Mouse (Mus musculus) left cerebral cortex, postnatal 14 days (tissue): ENCODE data around the gene Olfr1121. TPM values are rescaled to one million over a fixed set of nuclear protein-coding genes. Genes with fewer than 3 reads are reported as not detected.
"Not testable (repeated sequence)": the region's sequence is repeated elsewhere in the genome, so short reads cannot be mapped to it uniquely, and the experiment has no call there.

Source experiments
- DNase-seq, 2 experiments: peaks; one replicate each; pipeline ENCODE4 v3.0.0; 2021 to 2022; ENCODE audit warnings: low spot score in 2 of 2, mixed read lengths in 1 of 2
- intact Hi-C: fragments of 180-260 bp; cut with DNase I; formaldehyde crosslinking; loops from one replicate; pipeline ENCODE4 v1.15.1; 2025
- long read RNA-seq, 2 experiments: library from polyadenylated mRNA; stranded (forward); transcript quantifications; one replicate each; pipeline ENCODE4 v2.0.0; 2021
- total RNA-seq, 2 experiments: library from RNA; stranded (reverse); gene quantifications; 2 replicates each; pipeline ENCODE4 v1.2.3; 2021

Olfr1121 gene
- not detected for total RNA-seq
- long read RNA-seq, experiment 1 = 0 reads
- long read RNA-seq, experiment 2 = 0 reads

DNA sequence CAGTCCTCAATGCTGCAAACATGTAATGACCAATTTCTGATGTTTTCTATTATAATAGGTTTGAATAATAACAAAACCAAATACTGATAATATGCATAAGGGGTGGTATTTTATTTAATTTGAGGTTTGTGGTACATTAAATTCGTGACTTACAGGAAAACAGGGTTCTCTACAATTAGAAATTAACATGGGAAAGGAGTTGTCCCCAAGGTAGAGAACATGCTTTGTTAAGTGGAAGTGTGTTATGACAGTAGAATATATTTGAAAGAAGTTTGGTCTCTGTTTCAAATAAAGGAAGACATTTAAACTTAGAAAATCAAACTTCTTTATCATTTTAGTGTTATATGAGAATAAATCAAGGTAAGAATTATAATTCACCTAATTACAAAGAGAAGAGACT, at the start of gene Olfr1121:
Gene Olfr1121 (plus strand): TSS at position 301 of the 400 bp plus-strand sequence.
- intact Hi-C loops = no loop called here
- DNase-seq = no peak

- no peak for DNase-seq
- intact Hi-C loops = no loop called here
These were observed 15.2 kb upstream of the Olfr1121 start, which contains the start of gene Olfr1120 for GRCm38 (mm10) chr2:87354515-87354914. TSS of gene Olfr1120 (plus strand) at chr2:87354815.

GRCm38 (mm10) chr2:87360121-87360520, 9.6 kb upstream of the Olfr1121 start:
- DNase-seq, intact Hi-C loops: not testable (repeated sequence)

DNA sequence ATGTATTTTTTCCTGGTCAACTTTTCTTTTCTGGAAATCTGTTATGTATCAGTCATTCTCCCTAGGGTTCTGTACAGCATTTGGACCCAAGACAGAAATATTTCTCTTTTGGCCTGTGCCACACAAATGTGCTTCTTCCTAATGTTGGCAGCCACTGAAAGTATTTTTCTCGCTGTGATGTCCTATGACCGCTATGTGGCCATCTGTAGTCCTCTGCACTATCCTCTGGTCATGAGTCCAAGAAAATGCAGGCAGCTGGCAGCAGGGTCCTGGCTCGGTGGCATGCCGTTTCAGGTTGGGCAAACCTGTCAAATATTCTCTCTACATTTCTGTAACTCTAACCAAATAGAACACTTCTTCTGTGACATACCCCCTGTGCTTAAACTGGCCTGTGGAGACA, 2.0 kb downstream of the Olfr1121 start:
- no peak for DNase-seq
- intact Hi-C loops = no loop called here

GRCm38 (mm10) chr2:87383935-87384334, 14.2 kb downstream of the Olfr1121 start:
- intact Hi-C loops = no loop called here
- DNase-seq = no peak

- no peak for DNase-seq
- intact Hi-C loops = no loop called here
These were observed 15.9 kb downstream of the Olfr1121 start, which contains the start of gene Olfr1122 for GRCm38 (mm10) chr2:87385549-87385948. TSS of gene Olfr1122 (plus strand) at chr2:87385849.

GRCm38 (mm10) chr2:87393605-87394004, 23.9 kb downstream of the Olfr1121 start:
- DNase-seq, intact Hi-C loops: not testable (repeated sequence)

DNA sequence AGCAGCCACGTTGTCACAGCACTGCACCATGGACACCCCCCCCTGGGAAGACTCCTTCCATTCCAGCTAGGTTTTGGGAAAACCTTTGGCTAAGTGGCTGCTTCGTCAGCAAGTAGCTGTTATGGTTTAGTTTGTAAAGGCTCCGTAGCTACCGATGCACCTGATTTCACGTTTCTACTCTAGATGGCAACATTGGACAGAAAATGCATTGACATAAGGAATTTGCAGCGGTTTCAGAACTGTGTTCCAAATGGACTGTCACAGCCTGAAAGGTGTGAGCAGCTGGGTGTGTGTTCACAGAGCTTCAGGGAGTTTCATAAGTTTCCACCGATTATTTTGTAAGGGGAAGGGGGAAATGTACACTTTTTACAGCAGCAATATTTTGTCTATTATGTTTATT, 25.0 kb downstream of the Olfr1121 start:
- DNase-seq = peak; percentile 6 to 15
- intact Hi-C loops = not testable (repeated sequence)

DNA sequence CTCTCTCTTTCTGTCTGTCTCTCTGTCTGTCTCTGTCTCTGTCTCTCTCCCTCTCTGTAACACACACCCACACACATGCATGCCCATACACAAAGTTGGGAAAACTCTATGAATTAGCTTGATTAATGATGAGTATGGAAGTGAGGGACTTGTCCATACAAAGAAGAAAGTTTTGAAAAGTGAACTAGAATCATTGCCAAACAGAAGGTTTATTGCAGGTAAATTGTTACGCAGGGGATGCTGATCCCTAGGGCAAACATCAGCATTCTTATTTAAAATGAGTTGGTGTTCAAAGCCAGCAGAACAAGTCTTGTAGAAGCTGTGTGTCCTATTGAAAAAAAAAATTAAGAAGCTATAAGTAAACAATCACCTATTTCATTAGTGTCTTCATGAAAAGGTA, 46.6 kb downstream of the Olfr1121 start, which contains the start of gene Olfr1123:
Gene Olfr1123 (plus strand): TSS at position 301 of the 400 bp plus-strand sequence.
- intact Hi-C loops = no loop called here
- DNase-seq = no peak

Other genes with a start within 250 kb of the Olfr1121 start
- not detected for gene Olfr1110, start 229.6 kb upstream of the Olfr1121 start, total RNA-seq
- gene Olfr1111, start 217.3 kb upstream of the Olfr1121 start, total RNA-seq = not detected
- gene Olfr1112, start 182.1 kb upstream of the Olfr1121 start, total RNA-seq = not detected
- gene Olfr1113, start 160.9 kb upstream of the Olfr1121 start, total RNA-seq = not detected
- not detected for gene Olfr1115, start 121.9 kb upstream of the Olfr1121 start, total RNA-seq
- gene Olfr1116, start 102.4 kb upstream of the Olfr1121 start, total RNA-seq = not detected
- not detected for gene Olfr1118, start 62.3 kb upstream of the Olfr1121 start, total RNA-seq
- gene Olfr1120, start 15.1 kb upstream of the Olfr1121 start, total RNA-seq = not detected
- gene Olfr1122, start 16.0 kb downstream of the Olfr1121 start, total RNA-seq = under 1 TPM in 1 of 2 experiments, not detected in 1; 0.07 TPM
- gene Olfr1123, start 46.7 kb downstream of the Olfr1121 start, total RNA-seq = not detected
- gene Olfr1124, start 60.4 kb downstream of the Olfr1121 start, total RNA-seq = not detected
- gene Olfr1126, start 84.1 kb downstream of the Olfr1121 start, total RNA-seq = not detected
- gene Pramel7, start 127.2 kb downstream of the Olfr1121 start, total RNA-seq = not detected
- gene Pramel6, start 136.7 kb downstream of the Olfr1121 start, total RNA-seq = not detected
- not detected for gene Olfr153, start 161.9 kb downstream of the Olfr1121 start, total RNA-seq
- not detected for gene Olfr1128, start 175.6 kb downstream of the Olfr1121 start, total RNA-seq
- not detected for gene Olfr1129, start 204.0 kb downstream of the Olfr1121 start, total RNA-seq
- not detected for gene Olfr1130, start 236.3 kb downstream of the Olfr1121 start, total RNA-seq